Mouse (Mus musculus) G1E (cell line): ENCODE measurements around the gene Galnt5. TPM values are rescaled to one million over a fixed set of nuclear protein-coding genes. Genes with fewer than 3 reads are reported as not detected.

ENCODE experiments used
- ATAC-seq: 2 replicates; pipeline ENCODE4 v1.8.0; 2016; ENCODE audit warnings: mild to moderate bottlenecking; ENCODE audit not compliant: insufficient number of reproducible peaks, poor library complexity, low FRiP score, severe bottlenecking; ENCODE audit errors: extremely low read depth
- DNase-seq: peaks from one replicate; pipeline ENCODE4 v3.0.0; 2012; ENCODE audit warnings: low spot score
- H3K27me3 ChIP-seq: 2 replicates; pipeline ENCODE4 v1.6.1; 2012; ENCODE audit warnings: mild to moderate bottlenecking, low read length, inconsistent platforms; ENCODE audit not compliant: insufficient read depth
- H3K36me3 ChIP-seq: replicated peaks from 2 replicates; pipeline ENCODE3; 2012; ENCODE audit warnings: mild to moderate bottlenecking, inconsistent platforms
- H3K4me1 ChIP-seq: 2 replicates; pipeline ENCODE4 v1.6.1; 2012; ENCODE audit warnings: low read depth, low read length, inconsistent platforms, mixed read lengths; ENCODE audit not compliant: insufficient read depth
- H3K4me3 ChIP-seq: 2 replicates; pipeline ENCODE4 v1.5.1; 2012; ENCODE audit warnings: low read depth, mild to moderate bottlenecking, inconsistent platforms, low read length, moderate library complexity, mixed read lengths
- H3K9me3 ChIP-seq: replicated peaks from 2 replicates; pipeline ENCODE4 v1.6.1; 2012; ENCODE audit warnings: inconsistent platforms
- CTCF ChIP-seq: IDR thresholded peaks from 2 replicates; pipeline ENCODE4 v1.5.1; 2012; ENCODE audit warnings: low read depth, low read length, inconsistent platforms, mixed read lengths
- GATA1 ChIP-seq: IDR thresholded peaks from 2 replicates; pipeline ENCODE4 v1.6.1; 2012; ENCODE audit warnings: borderline replicate concordance, low read length, inconsistent platforms, mixed read lengths
- GATA2 ChIP-seq: IDR thresholded peaks from 2 replicates; pipeline ENCODE4 v1.6.1; 2012; ENCODE audit warnings: low read depth, low read length, inconsistent platforms, borderline replicate concordance
- POLR2AphosphoS5 ChIP-seq: IDR thresholded peaks from 2 replicates; pipeline ENCODE4 v1.6.1; 2012; ENCODE audit warnings: low read depth, low read length, inconsistent platforms; ENCODE audit not compliant: insufficient replicate concordance
- TAL1 ChIP-seq: conservative IDR thresholded peaks from 2 replicates; pipeline ENCODE4 v1.6.1; 2012; ENCODE audit warnings: low read depth, low read length, inconsistent platforms, mixed read lengths
- polyA plus RNA-seq: library from polyadenylated mRNA; stranded (reverse); fragments of >175 nt; gene quantifications from 2 replicates; pipeline ENCODE4 v1.2.3, GENCODE M21; 2012
- total RNA-seq, 2 experiments: library from RNA; stranded (forward) in 1 of 2; stranded (reverse) in 1 of 2; fragments of 200-1000 nt in 1 of 2; fragments of >200 nt in 1 of 2; fragmentation: Nextera tagmentation in 1 of 2; gene quantifications; 2 replicates each; pipeline ENCODE4 v1.2.3; 2014 to 2017

The Galnt5 gene
- total and polyA plus RNA-seq, 3 experiments: not detected

- no peak for ATAC-seq
- no peak overlapping the region for H3K4me3 ChIP-seq
- no peak for TF ChIP-seq GATA2
- TF ChIP-seq CTCF: no peak
- TF ChIP-seq GATA1: no peak
- TF ChIP-seq TAL1: no peak
- no peak for TF ChIP-seq POLR2AphosphoS5
- no peak for DNase-seq
- 0 out of 2 replicates have a peak, but pooled peaks cover 2% of the 10 kb centered on the region for H3K9me3 ChIP-seq
- no peaks in the 10 kb centered on the region for H3K4me1 ChIP-seq
- no peaks in the 10 kb centered on the region for H3K27me3 ChIP-seq
- no peaks in the 10 kb centered on the region for H3K36me3 ChIP-seq
Observed at GRCm38 (mm10) chr2:58023556-58023955, 25.9 kb downstream of the Galnt5 start.

- no peaks in the 10 kb centered on the region for H3K4me1 ChIP-seq
- H3K36me3 ChIP-seq: no peaks in the 10 kb centered on the region
- no peak overlapping the region for H3K4me3 ChIP-seq
- no peak for DNase-seq
- TF ChIP-seq CTCF (no peak), GATA1 (no peak), GATA2 (no peak), POLR2AphosphoS5 (no peak), TAL1 (no peak)
- ATAC-seq: no peak
- H3K27me3 ChIP-seq: no peaks in the 10 kb centered on the region
- 0 out of 2 replicates have a peak, but pooled peaks cover 5% of the 10 kb centered on the region for H3K9me3 ChIP-seq
Observed at GRCm38 (mm10) chr2:58026740-58027139, 29.1 kb downstream of the Galnt5 start.

- no peak for TF ChIP-seq GATA1
- no peak for TF ChIP-seq TAL1
- TF ChIP-seq CTCF: no peak
- TF ChIP-seq GATA2: no peak
- TF ChIP-seq POLR2AphosphoS5: no peak
- no peak overlapping the region for H3K4me3 ChIP-seq
- no peaks in the 10 kb centered on the region for H3K4me1 ChIP-seq
- no peak for DNase-seq
- H3K36me3 ChIP-seq: no peaks in the 10 kb centered on the region
- H3K27me3 ChIP-seq: no peaks in the 10 kb centered on the region
- ATAC-seq: no peak
- 0 out of 2 replicates have a peak, but pooled peaks cover 5% of the 10 kb centered on the region for H3K9me3 ChIP-seq
Observed at GRCm38 (mm10) chr2:58029404-58029803, 31.7 kb downstream of the Galnt5 start.

DNA sequence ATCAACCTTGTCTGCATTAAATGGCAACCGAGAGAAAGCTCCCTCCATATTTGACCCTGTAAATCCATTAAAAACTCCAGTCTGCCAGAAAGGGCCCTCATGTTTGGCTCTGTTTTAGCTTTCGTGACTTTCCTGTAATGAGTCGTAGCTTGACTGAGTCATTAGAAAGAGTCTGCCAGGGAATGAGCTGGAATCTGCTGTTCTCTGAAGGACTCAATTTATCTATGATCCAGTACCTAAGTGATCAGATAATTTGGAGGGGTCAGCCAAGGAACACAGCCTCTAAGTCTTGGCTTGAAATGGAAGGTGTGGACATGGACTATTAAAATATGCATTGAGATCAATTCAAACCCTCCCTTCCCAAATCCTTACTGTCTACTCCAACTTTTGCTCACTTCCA is 33.7 kb downstream of the Galnt5 start:
- DNase-seq (no peak), ATAC-seq (no peak)
- no peaks in the 10 kb centered on the region for H3K4me1 ChIP-seq
- H3K27me3 ChIP-seq: no peaks in the 10 kb centered on the region
- no peak for TF ChIP-seq GATA2
- H3K4me3 ChIP-seq: no peak overlapping the region
- H3K36me3 ChIP-seq: no peaks in the 10 kb centered on the region
- 0 out of 2 replicates have a peak, but pooled peaks cover 5% of the 10 kb centered on the region for H3K9me3 ChIP-seq

DNA sequence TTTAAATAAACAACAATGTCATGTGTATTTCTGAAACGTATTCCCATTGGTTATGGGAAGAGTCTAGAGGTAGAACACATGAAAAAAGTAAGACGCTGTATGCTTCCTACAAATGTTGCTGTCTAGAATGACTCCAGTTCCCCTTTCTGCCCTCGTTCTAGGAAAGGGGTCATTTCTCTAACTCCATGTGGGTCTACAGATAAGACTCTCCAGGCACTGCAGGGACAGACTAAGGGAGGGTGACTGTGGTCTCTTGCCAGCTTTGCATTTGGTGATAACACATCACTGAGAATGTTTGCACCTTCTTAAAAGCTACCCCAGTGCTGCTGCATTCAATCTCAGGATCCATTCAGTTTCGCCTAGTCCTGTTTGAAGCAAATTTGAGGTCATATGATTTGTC is 38.0 kb downstream of the Galnt5 start:
- DNase-seq (no peak), ATAC-seq (no peak)
- Histone ChIP-seq H3K4me3 (no peak overlapping the region), H3K9me3 (0 out of 2 replicates have a peak, but pooled peaks cover 5% of the 10 kb centered on the region), H3K27me3 (no peaks in the 10 kb centered on the region), H3K4me1 (no peaks in the 10 kb centered on the region), H3K36me3 (no peaks in the 10 kb centered on the region)
- TF ChIP-seq GATA1: no peak

DNA sequence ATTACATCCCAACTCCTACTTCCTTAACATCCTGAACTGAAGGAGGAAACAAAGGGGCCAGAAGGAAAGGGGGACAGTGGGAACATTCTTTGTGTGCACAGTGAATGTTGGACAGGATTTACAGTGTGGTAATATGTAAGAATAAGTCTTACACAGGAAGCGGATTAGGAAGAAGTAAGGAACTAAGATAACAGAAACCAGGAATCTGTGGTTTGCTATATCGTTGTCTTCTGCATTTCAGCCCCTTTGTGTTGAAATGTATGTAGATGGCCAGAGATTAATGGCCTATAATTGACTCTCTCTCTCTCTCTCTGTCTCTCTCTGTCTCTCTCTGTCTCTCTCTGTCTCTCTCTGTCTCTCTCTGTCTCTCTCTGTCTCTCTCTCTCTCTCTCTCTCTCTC is 39.2 kb downstream of the Galnt5 start:
- Histone ChIP-seq H3K9me3 (0 out of 2 replicates have a peak, but pooled peaks cover 5% of the 10 kb centered on the region), H3K4me3 (no peak overlapping the region), H3K27me3 (no peaks in the 10 kb centered on the region), H3K4me1 (no peaks in the 10 kb centered on the region), H3K36me3 (no peaks in the 10 kb centered on the region)
- ATAC-seq: no peak
- no peak for TF ChIP-seq GATA1
- TF ChIP-seq POLR2AphosphoS5: no peak
- no peak for TF ChIP-seq CTCF
- TF ChIP-seq TAL1: no peak
- no peak for TF ChIP-seq GATA2
- DNase-seq: no peak

GRCm38 (mm10) chr2:58041867-58042266 is 44.2 kb downstream of the Galnt5 start:
- Histone ChIP-seq H3K27me3 (no peaks in the 10 kb centered on the region), H3K4me3 (no peak overlapping the region), H3K4me1 (no peaks in the 10 kb centered on the region), H3K36me3 (no peaks in the 10 kb centered on the region), H3K9me3 (0 out of 2 replicates have a peak, but pooled peaks cover 5% of the 10 kb centered on the region)
- DNase-seq: no peak
- no peak for ATAC-seq
- TF ChIP-seq GATA2: no peak
- TF ChIP-seq TAL1: no peak
